Mouse (Mus musculus) 416B (cell line): ENCODE measurements around the gene Mical3.

Experiments
- DNase-seq: peaks from one replicate; pipeline ENCODE4 v3.0.0; 2011; ENCODE audit warnings: low read depth

Mical3 gene

GRCm38 (mm10) chr6:121109998-121110603 is 20.7 kb downstream of the Mical3 start:
- peak; percentile 99 for DNase-seq

- peak; percentile 44 for DNase-seq
These were observed 21.4 kb downstream of the Mical3 start for GRCm38 (mm10) chr6:121109181-121109981.

- no peak for DNase-seq
These were observed 22.7 kb downstream of the Mical3 start for GRCm38 (mm10) chr6:121108075-121108474.

- DNase-seq, result no peak
These were observed 23.9 kb downstream of the Mical3 start for GRCm38 (mm10) chr6:121106711-121107405.

GRCm38 (mm10) chr6:121105726-121106125 is 25.1 kb downstream of the Mical3 start:
- no peak for DNase-seq

GRCm38 (mm10) chr6:121103406-121104171 is 27.2 kb downstream of the Mical3 start:
- DNase-seq, result no peak

GRCm38 (mm10) chr6:121102941-121103340 is 27.9 kb downstream of the Mical3 start:
- DNase-seq, result peak; percentile 54

GRCm38 (mm10) chr6:121102084-121102483 is 28.7 kb downstream of the Mical3 start:
- no peak for DNase-seq

GRCm38 (mm10) chr6:121101201-121101600 is 29.6 kb downstream of the Mical3 start:
- peak; percentile 37 for DNase-seq

- no peak for DNase-seq
These were observed 31.0 kb downstream of the Mical3 start for GRCm38 (mm10) chr6:121099831-121100230.

GRCm38 (mm10) chr6:121099228-121099608 is 31.6 kb downstream of the Mical3 start:
- DNase-seq, result no peak

GRCm38 (mm10) chr6:121098511-121099227 is 32.1 kb downstream of the Mical3 start:
- no peak for DNase-seq

- no peak for DNase-seq
These were observed 32.7 kb downstream of the Mical3 start for GRCm38 (mm10) chr6:121098109-121098508.

- DNase-seq, result no peak
These were observed 33.9 kb downstream of the Mical3 start for GRCm38 (mm10) chr6:121096862-121097261.

- no peak for DNase-seq
These were observed 34.4 kb downstream of the Mical3 start for GRCm38 (mm10) chr6:121096390-121096789.

- no peak for DNase-seq
These were observed 37.0 kb downstream of the Mical3 start for GRCm38 (mm10) chr6:121093662-121094408.

- no peak for DNase-seq
These were observed 40.0 kb downstream of the Mical3 start for GRCm38 (mm10) chr6:121090786-121091185.

- DNase-seq, result no peak
These were observed 43.1 kb downstream of the Mical3 start for GRCm38 (mm10) chr6:121087586-121088245.

- DNase-seq, result no peak
These were observed 43.7 kb downstream of the Mical3 start for GRCm38 (mm10) chr6:121087127-121087526.

GRCm38 (mm10) chr6:121086226-121086625 is 44.6 kb downstream of the Mical3 start:
- no peak for DNase-seq
